Mouse (Mus musculus) small intestine, adult 2 months (tissue): ENCODE measurements around the gene Amotl2.

Source experiments
- CTCF ChIP-seq: fragments of 200-500 bp; IDR thresholded peaks from 2 replicates; pipeline ENCODE4 v1.5.1; 2012; ENCODE audit warnings: low read depth, mild to moderate bottlenecking, control low read depth, inconsistent platforms, low read length, moderate library complexity, mixed read lengths; ENCODE audit not compliant: insufficient replicate concordance, insufficient read length; ENCODE audit errors: extremely low read depth
- POLR2A ChIP-seq: fragments of 200-500 bp; IDR thresholded peaks from 2 replicates; pipeline ENCODE4 v1.6.1; 2012; ENCODE audit warnings: low read depth, mild to moderate bottlenecking, control low read depth, inconsistent platforms, low read length, moderate library complexity

DNA sequence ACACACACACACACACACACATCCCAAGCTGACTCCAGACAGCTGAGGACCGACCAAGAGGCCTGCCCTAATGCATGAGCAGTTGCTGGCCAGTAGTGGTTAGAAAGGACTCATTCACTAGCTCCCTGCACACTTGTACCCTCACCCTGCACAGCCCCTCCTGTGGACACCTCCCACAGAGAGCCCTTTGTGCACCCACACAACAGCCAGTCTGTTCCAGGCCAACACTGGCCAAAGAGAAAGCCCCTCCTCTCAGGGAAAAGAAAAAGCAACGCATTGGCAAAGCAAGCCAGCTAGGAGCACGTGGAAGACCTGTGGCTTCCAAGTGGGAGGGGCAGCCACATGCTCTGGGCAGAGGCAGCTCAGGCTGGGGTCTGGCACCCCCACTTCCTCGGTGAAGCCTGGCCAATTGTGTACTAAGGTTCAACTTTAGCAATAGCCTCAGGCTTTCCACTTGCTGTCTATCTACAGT is 7.6 kb downstream of the Amotl2 start:
- no peak for TF ChIP-seq POLR2A
- TF ChIP-seq CTCF: no peak
